Mouse (Mus musculus) neural tube, embryonic 14.5 days (tissue): ENCODE measurements at regions not wholly inside any gene's neighbourhood (a gene's known extent, or its start where the extent isn't known, plus 50 kb on each side); places are given as distances from the start of the nearest gene placed in this dataset.

Source experiments
- ATAC-seq: fragments of 200-750 bp; cut with Nextera tagmentation; 2 replicates; pipeline ENCODE4 v1.8.0; 2017; ENCODE audit warnings: low read depth, mild to moderate bottlenecking, moderate TSS enrichment, moderate library complexity
- H3K27ac ChIP-seq: fragments of 300-500 bp; sonication (generic); 2 replicates; pipeline ENCODE4 v1.5.1; 2014; ENCODE audit warnings: low read depth, mild to moderate bottlenecking, control low read depth, low read length, moderate library complexity, mixed read lengths
- H3K27me3 ChIP-seq: fragments of 300-500 bp; sonication (generic); 2 replicates; pipeline ENCODE4 v1.6.1; 2014; ENCODE audit warnings: low read length; ENCODE audit not compliant: control insufficient read depth, insufficient read depth
- H3K36me3 ChIP-seq: fragments of 300-500 bp; sonication (generic); 2 replicates; pipeline ENCODE4 v1.6.1; 2014; ENCODE audit warnings: low read length, mixed read lengths; ENCODE audit not compliant: control insufficient read depth, insufficient read depth
- H3K4me1 ChIP-seq: fragments of 300-500 bp; sonication (generic); 2 replicates; pipeline ENCODE4 v1.6.1; 2014; ENCODE audit warnings: low read length; ENCODE audit not compliant: control insufficient read depth, insufficient read depth
- H3K4me2 ChIP-seq: fragments of 300-500 bp; sonication (generic); 2 replicates; pipeline ENCODE4 v1.6.1; 2014; ENCODE audit warnings: mild to moderate bottlenecking, low read depth, low read length, control low read depth
- H3K4me3 ChIP-seq: fragments of 300-500 bp; sonication (generic); 2 replicates; pipeline ENCODE4 v1.5.1; 2014; ENCODE audit warnings: low read depth, low read length, control low read depth, mixed read lengths
- H3K9ac ChIP-seq: fragments of 300-500 bp; sonication (generic); replicated peaks from 2 replicates; pipeline ENCODE4 v1.6.1; 2014; ENCODE audit warnings: low read depth, mild to moderate bottlenecking, control low read depth, low read length, mixed read lengths
- H3K9me3 ChIP-seq: fragments of 300-500 bp; sonication (generic); 2 replicates; pipeline ENCODE4 v1.6.1; 2016; ENCODE audit warnings: low read length; ENCODE audit not compliant: control insufficient read depth
- WGBS: fragments of 180-500 bp; shearing (Covaris S2); extraction: QIAGEN DNeasy Blood & Tissue Kit; methylation state at CpG from one replicate; pipeline ENCODE4 v1.1.7; 2014; 5-methylcytosine and 5-hydroxymethylcytosine counted together

DNA sequence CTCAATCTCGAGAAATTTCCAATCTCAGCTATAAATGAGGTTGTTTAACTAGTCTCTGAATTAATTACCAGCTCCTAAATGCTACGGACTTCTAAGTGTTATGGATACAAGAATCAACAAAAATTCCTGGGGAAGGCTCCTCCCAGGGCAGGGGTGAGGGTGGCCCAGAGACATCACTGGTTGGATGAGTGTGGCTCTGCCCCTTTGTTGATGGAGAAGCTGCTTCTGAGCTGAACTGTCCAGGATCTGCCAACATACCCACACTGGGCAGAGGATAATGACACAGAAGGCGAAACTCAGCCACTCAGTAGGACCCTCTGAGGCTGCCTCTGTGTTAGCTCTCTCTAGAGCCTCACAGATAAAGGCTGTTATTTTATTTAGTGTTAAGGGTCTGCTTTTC lies 449.0 kb downstream of the Sox2 start:
- WGBS, result 64% methylated on average over 3 of the region's 3 CpGs
- Histone ChIP-seq H3K36me3 (no peaks in the 10 kb centered on the region), H3K4me2 (no peak overlapping the region), H3K27ac (no peak overlapping the region), H3K27me3 (no peaks in the 10 kb centered on the region), H3K9ac (no peak overlapping the region), H3K9me3 (no peaks in the 10 kb centered on the region), H3K4me3 (no peak overlapping the region), H3K4me1 (peaks cover 8% of the 10 kb centered on the region; the same call in 1 of the 2 replicates)
- no peak for ATAC-seq

DNA sequence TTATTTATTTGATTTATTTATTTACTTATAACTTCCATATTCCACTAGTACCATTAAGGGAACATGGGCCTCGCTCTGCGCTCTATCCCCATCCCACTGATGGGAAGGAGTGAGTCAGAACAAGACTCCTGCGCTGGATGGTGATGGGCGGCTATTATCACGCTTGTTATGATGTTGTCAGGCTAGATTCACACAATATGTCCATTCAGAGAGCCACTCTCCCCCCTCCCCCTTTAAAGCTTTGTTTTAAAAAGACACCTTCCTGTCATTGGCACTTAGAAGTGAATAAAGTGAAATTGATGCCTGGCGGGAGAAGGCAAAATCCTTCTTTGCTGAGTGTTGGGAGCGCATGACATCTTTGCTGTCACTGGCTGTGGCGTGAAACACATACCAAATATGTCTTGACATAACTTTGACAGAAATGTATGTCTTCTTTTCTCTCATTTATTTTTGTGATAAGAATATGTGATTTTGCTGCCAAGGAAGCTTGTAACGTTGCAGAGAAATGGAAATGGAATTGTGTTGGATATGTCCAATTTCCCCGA lies 449.7 kb downstream of the Sox2 start:
- WGBS, result 62% methylated on average over 10 of the region's 10 CpGs
- H3K9me3 ChIP-seq, result no peaks in the 10 kb centered on the region
- no peak overlapping the region for H3K4me3 ChIP-seq
- no peak overlapping the region for H3K9ac ChIP-seq
- no peak overlapping the region for H3K4me2 ChIP-seq
- H3K4me1 ChIP-seq, result peaks cover 8% of the 10 kb centered on the region; the same call in 1 of the 2 replicates
- ATAC-seq, result no peak
- H3K27ac ChIP-seq, result no peak overlapping the region
- no peaks in the 10 kb centered on the region for H3K36me3 ChIP-seq
- H3K27me3 ChIP-seq, result no peaks in the 10 kb centered on the region; the same call in 1 of the 2 replicates

GRCm38 (mm10) chr3:35101286-35101685 lies 451.1 kb downstream of the Sox2 start:
- Histone ChIP-seq H3K36me3 (no peaks in the 10 kb centered on the region), H3K9me3 (no peaks in the 10 kb centered on the region), H3K4me2 (no peak overlapping the region), H3K9ac (no peak overlapping the region), H3K27ac (no peak overlapping the region), H3K27me3 (no peaks in the 10 kb centered on the region; the same call in 1 of the 2 replicates), H3K4me3 (no peak overlapping the region), H3K4me1 (peaks cover 8% of the 10 kb centered on the region; the same call in 1 of the 2 replicates)
- ATAC-seq, result no peak
- 77% methylated on average over 8 of the region's 8 CpGs for WGBS

DNA sequence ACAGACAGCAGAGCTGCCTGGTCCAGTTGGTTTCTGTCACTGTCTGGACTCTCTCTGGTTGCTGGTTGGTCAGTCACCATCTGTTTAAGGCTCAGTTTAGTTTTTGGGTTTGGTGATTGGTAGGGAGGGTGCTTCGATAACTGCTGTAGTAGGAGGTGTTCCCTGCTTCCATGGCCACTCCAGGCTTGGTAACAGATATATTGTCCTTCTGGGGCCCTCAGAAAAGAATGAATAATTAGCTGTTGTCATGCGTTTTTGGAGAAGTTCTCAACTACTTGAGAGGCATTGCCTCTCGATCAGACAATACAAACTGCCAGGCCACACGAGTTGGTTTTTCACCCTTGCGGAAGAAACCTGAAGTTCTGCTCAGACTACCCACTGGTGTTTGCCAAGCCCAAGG lies 451.7 kb downstream of the Sox2 start:
- ATAC-seq, result no peak
- H3K4me3 ChIP-seq, result no peak overlapping the region
- no peaks in the 10 kb centered on the region; the same call in 1 of the 2 replicates for H3K27me3 ChIP-seq
- peak overlapping the region; percentile 25; the same call in 1 of the 2 replicates for H3K27ac ChIP-seq
- no peaks in the 10 kb centered on the region for H3K9me3 ChIP-seq
- no peaks in the 10 kb centered on the region for H3K36me3 ChIP-seq
- peaks cover 8% of the 10 kb centered on the region; the same call in 1 of the 2 replicates for H3K4me1 ChIP-seq
- no peak overlapping the region for H3K9ac ChIP-seq
- 31% methylated on average over 5 of the region's 5 CpGs for WGBS
- H3K4me2 ChIP-seq, result no peak overlapping the region

- Histone ChIP-seq H3K9ac (no peak overlapping the region), H3K4me3 (no peak overlapping the region), H3K4me2 (no peak overlapping the region), H3K4me1 (peaks cover 8% of the 10 kb centered on the region; the same call in 1 of the 2 replicates), H3K9me3 (no peaks in the 10 kb centered on the region), H3K27me3 (no peaks in the 10 kb centered on the region; the same call in 1 of the 2 replicates), H3K36me3 (no peaks in the 10 kb centered on the region), H3K27ac (peak overlapping the region; percentile 19; the same call in 1 of the 2 replicates)
- 25% methylated on average over 13 of the region's 13 CpGs for WGBS
- ATAC-seq, result peak; percentile 79
Measured at GRCm38 (mm10) chr3:35102715-35103591, 452.7 kb downstream of the Sox2 start.

DNA sequence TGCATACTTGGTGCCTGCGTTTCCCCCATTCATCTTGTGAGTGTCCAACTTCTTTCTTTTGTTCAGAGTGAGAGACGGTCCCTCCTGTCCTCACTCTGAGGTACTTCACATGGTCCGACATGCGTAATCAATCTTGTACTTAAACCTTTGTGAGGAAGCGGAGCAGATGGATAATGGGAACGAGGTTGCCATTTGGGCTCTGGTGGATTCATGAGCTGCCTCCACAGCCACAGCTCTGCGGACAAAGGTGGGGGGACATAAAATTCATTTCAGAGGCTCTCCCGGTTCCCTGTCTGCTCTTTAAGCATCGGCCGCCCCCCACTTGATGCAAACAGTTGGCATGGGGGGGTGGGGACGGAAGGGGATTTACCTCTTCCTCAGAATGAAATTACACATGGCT lies 454.7 kb downstream of the Sox2 start:
- H3K4me3 ChIP-seq, result no peak overlapping the region
- 10% methylated on average over 11 of the region's 11 CpGs for whole genome bisulfite sequencing
- H3K27ac ChIP-seq, result no peak overlapping the region
- ATAC-seq, result no peak
- H3K9me3 ChIP-seq, result no peaks in the 10 kb centered on the region
- H3K9ac ChIP-seq, result no peak overlapping the region
- no peak overlapping the region for H3K4me2 ChIP-seq
- H3K36me3 ChIP-seq, result no peaks in the 10 kb centered on the region
- no peaks in the 10 kb centered on the region; the same call in 1 of the 2 replicates for H3K27me3 ChIP-seq
- H3K4me1 ChIP-seq, result peaks cover 8% of the 10 kb centered on the region; the same call in 1 of the 2 replicates

- Histone ChIP-seq H3K4me3 (no peak overlapping the region), H3K36me3 (no peaks in the 10 kb centered on the region), H3K27ac (no peak overlapping the region), H3K9me3 (no peaks in the 10 kb centered on the region), H3K27me3 (no peaks in the 10 kb centered on the region; the same call in 1 of the 2 replicates), H3K4me1 (peaks cover 8% of the 10 kb centered on the region; the same call in 1 of the 2 replicates), H3K4me2 (no peak overlapping the region), H3K9ac (no peak overlapping the region)
- ATAC-seq, result no peak
- WGBS, result 49% methylated on average over 7 of the region's 7 CpGs
Measured at GRCm38 (mm10) chr3:35106097-35106496, 455.9 kb downstream of the Sox2 start.

- Histone ChIP-seq H3K27me3 (no peaks in the 10 kb centered on the region), H3K36me3 (no peaks in the 10 kb centered on the region), H3K9me3 (no peaks in the 10 kb centered on the region), H3K4me2 (no peak overlapping the region), H3K27ac (no peak overlapping the region), H3K4me1 (no peaks in the 10 kb centered on the region), H3K9ac (no peak overlapping the region), H3K4me3 (no peak overlapping the region)
- WGBS, result 90% methylated on average over 3 of the region's 3 CpGs
- no peak for ATAC-seq
Measured at GRCm38 (mm10) chr3:35133477-35133876, 483.3 kb downstream of the Sox2 start.
